Mouse (Mus musculus): ENCODE results near the gene Gm8159.
"Not testable (repeated sequence)": the region's sequence is repeated elsewhere in the genome, so short reads cannot be mapped to it uniquely, and the experiment has no call there.

Gm8159 gene

GRCm38 (mm10) chr14:4632052-4632451 lies at the start of gene Gm8159:
Gene Gm8159, plus strand, starts transcription at chr14:4632352.
- not testable (repeated sequence) for DNase-seq

- DNase-seq = peak; percentile 5 to 18
Observed at GRCm38 (mm10) chr14:4649309-4649708, 17.2 kb downstream of the Gm8159 start.

GRCm38 (mm10) chr14:4650324-4650723 lies 18.2 kb downstream of the Gm8159 start:
- peak; percentile 71 to 74 for DNase-seq

GRCm38 (mm10) chr14:4663892-4664291 lies 31.7 kb downstream of the Gm8159 start, which contains the start of gene Gm3239:
Gene Gm3239, plus strand, starts transcription at chr14:4664192.
- not testable (repeated sequence) for DNase-seq
